Mouse (Mus musculus) bone marrow, adult 2 months (tissue): Measurements from ENCODE around the gene Hhat.

Experiments
- CTCF ChIP-seq: fragments of 200-500 bp; IDR thresholded peaks from 2 replicates; pipeline ENCODE4 v1.5.1; 2011; ENCODE audit warnings: low read length, control low read depth; ENCODE audit not compliant: control insufficient read depth, insufficient read depth
- POLR2A ChIP-seq: fragments of 200-500 bp; IDR thresholded peaks from 2 replicates; pipeline ENCODE4 v1.6.1; 2011; ENCODE audit warnings: low read depth, mild to moderate bottlenecking, control low read depth, low read length, borderline replicate concordance; ENCODE audit not compliant: control insufficient read depth

DNA sequence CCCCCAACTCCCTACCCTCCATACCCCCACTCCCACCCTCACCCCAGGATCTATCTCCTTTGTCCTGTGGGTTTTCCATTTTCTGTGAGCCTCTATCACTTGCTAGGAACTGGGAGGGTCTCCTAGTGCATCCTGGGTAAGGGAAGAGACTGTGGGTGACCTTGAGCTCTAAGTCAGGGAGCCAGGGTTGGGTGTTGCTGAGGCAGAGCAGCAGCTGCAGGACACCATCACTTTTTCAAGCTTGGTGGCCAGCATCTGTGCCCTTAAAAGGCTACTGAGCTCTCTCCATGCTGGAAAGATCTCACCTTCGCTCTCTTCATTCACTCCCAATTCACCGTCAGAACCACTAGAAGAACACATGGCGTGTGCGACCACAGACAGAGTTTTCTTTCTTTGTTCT, 7.2 kb upstream of the Hhat start:
- TF ChIP-seq CTCF, result no peak
- TF ChIP-seq POLR2A, result no peak
